Mouse (Mus musculus) olfactory bulb, adult 2 months (tissue): ENCODE data around the gene Auts2. TPM values are rescaled to one million over a fixed set of nuclear protein-coding genes. Genes with fewer than 3 reads are reported as not detected.

Source experiments
- H3K27ac ChIP-seq: fragments of 200-500 bp; 2 replicates; pipeline ENCODE4 v1.5.1; 2012; ENCODE audit warnings: low read depth, low read length; ENCODE audit not compliant: insufficient read depth
- H3K4me1 ChIP-seq: fragments of 200-500 bp; 2 replicates; pipeline ENCODE4 v1.6.1; 2012; ENCODE audit warnings: low read length; ENCODE audit not compliant: control insufficient read depth, insufficient read depth
- H3K4me3 ChIP-seq: fragments of 200-500 bp; 2 replicates; pipeline ENCODE4 v1.5.1; 2012; ENCODE audit warnings: mild to moderate bottlenecking, low read depth, low read length, moderate library complexity; ENCODE audit not compliant: insufficient read depth
- CTCF ChIP-seq: fragments of 200-500 bp; IDR thresholded peaks from 2 replicates; pipeline ENCODE4 v1.5.1; 2012; ENCODE audit warnings: low read depth, mild to moderate bottlenecking, low read length, moderate library complexity; ENCODE audit not compliant: insufficient read depth
- POLR2A ChIP-seq: fragments of 200-500 bp; IDR thresholded peaks from 2 replicates; pipeline ENCODE4 v1.6.1; 2012; ENCODE audit warnings: mild to moderate bottlenecking, low read depth, low read length, moderate library complexity; ENCODE audit not compliant: insufficient read depth
- WGBS: fragments of 180-500 bp; shearing (Covaris S2); methylation state at CpG from one replicate; pipeline ENCODE4 v1.1.7; 2018; 5-methylcytosine and 5-hydroxymethylcytosine counted together
- polyA plus RNA-seq: library from polyadenylated mRNA; stranded (reverse); fragments of >200 nt; gene quantifications from 2 replicates; pipeline ENCODE4 v1.2.4, GENCODE M21; 2012; ENCODE audit warnings: low replicate concordance; ENCODE audit not compliant: missing spikeins, insufficient read depth, insufficient read length

Auts2 gene
- polyA plus RNA-seq, 1 experiment = not detected

DNA sequence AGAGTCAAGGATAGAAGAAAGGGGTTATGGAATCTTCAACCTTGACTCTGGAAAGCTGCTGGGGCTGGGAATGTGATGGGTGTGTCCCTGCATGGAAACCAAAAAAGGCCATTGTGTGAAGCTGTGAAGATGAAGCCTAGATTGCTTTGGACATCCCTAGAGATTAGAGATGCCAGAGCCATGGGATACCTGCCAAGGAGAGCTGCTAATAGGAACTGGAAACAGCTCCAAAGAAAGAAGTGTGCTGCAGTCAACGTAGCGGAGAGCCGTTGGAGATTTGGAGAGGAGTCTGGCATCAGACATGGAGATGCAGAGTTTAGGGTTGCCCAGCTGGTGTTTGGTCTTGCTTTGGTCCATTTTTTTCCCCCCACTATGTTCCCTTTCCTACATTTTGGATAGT lies 656.5 kb downstream of the Auts2 start:
- Histone ChIP-seq H3K27ac (no peak overlapping the region), H3K4me1 (no peaks in the 10 kb centered on the region), H3K4me3 (no peak overlapping the region)
- TF ChIP-seq CTCF = no peak
- no peak for TF ChIP-seq POLR2A
- 56% methylated on average over 3 of the region's 3 CpGs for WGBS

DNA sequence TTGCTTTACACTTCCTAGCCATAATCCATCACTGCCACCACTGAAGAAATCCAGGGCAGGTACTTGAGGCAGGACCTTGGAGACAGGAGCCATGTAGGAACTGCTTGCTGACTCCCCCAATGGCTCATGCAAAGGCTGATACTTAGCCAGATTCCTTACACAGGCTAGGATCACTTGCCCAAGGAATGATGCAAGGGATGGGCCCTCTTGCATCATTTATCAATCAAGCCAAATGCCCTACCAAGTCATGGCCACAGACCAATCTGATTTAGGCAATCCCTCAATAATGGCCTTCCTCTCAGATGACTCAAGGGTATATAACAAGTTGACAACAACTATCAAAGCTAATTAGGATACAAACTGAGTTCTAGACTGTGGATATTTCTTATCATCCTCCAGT lies 666.6 kb downstream of the Auts2 start:
- no peak for TF ChIP-seq CTCF
- no peak for TF ChIP-seq POLR2A
- Histone ChIP-seq H3K4me1 (peaks cover 4% of the 10 kb centered on the region; the same call in 1 of the 2 replicates), H3K4me3 (no peak overlapping the region), H3K27ac (no peak overlapping the region)

DNA sequence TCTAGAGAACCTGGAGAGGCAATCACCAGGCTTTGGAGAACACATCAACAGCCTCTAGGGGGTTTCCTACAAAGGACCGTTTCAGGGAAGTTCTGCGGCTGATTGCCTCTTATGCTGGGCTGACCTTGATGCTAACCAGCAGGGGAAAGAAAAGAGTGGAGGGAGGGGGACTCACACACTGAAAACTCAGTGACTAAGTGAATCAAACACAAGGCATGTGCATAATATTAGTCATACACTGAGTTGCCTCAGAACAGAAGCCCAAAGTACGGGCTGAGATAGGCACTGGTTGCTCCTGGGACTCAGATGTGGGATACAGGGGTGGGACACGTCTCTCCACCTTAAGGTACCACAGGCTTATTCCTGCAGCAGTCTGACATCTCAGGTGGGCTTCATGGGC lies 667.2 kb downstream of the Auts2 start:
- WGBS = 85% methylated on average over 4 of the region's 4 CpGs
- Histone ChIP-seq H3K27ac (no peak overlapping the region), H3K4me3 (no peak overlapping the region), H3K4me1 (peaks cover 4% of the 10 kb centered on the region; the same call in 1 of the 2 replicates)
- no peak for TF ChIP-seq CTCF
- TF ChIP-seq POLR2A = no peak

DNA sequence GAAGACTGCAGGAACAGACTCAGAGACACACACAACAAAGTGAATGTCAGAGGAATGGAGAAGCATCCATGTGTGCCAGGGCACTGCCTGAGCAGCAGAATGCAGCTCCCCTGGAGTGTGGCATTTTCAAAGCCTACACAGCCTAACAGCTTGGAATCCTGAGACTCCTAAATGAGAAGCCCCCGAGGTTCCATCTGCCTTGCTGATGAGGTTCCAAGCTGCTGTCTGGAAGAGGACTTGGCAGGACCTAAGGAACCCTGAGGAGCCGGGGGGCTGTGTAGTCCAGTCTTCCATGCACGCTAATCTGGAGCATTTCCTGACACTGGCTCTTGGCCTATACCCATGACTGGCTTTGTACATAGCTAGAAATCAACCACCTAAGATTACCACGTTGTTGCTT lies 670.0 kb downstream of the Auts2 start:
- no peak overlapping the region for H3K4me3 ChIP-seq
- no peak overlapping the region for H3K27ac ChIP-seq
- H3K4me1 ChIP-seq = peaks cover 10% of the 10 kb centered on the region
- TF ChIP-seq POLR2A = no peak
- no peak for TF ChIP-seq CTCF
- 69% methylated on average over 4 of the region's 4 CpGs for WGBS

DNA sequence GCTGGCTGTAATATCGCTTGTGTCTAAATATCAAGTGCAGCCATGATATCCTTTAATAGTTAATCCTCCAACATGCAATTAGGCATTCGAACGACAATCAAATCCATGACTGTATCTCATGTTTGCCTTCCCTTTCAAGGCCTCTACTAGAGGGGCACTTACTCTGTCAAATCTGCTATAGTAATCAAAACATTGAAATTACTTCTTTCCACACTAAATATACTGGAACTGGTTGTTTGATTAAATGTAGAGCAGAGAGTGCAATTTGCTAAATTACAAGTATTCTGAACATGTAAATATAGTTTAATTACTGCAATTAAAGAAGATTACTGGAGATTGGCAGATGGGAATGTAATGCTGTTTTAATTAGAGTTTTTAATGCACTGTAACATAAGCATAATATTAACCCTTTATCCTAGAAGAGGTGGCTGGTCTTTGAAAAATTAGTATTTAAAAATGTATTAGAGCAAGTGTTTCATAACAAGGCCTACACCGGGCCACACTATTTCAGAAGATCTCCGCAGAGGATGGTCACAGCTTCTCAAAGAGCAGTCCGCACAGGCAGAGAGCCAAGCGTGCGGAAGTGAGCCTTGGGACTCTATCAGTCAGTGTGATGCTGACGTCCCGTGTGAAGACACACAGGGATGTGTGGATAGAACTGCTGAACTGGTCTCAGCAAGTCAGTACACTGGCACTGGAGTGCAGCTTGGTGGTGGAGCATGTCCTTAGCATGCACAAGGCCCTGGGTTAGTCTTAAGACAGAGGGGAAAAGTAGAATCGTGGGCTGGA lies 673.2 kb downstream of the Auts2 start:
- WGBS = 54% methylated on average over 11 of the region's 11 CpGs
- Histone ChIP-seq H3K4me3 (no peak overlapping the region), H3K4me1 (peaks cover 10% of the 10 kb centered on the region), H3K27ac (no peak overlapping the region)
- TF ChIP-seq POLR2A = no peak
- TF ChIP-seq CTCF = no peak

DNA sequence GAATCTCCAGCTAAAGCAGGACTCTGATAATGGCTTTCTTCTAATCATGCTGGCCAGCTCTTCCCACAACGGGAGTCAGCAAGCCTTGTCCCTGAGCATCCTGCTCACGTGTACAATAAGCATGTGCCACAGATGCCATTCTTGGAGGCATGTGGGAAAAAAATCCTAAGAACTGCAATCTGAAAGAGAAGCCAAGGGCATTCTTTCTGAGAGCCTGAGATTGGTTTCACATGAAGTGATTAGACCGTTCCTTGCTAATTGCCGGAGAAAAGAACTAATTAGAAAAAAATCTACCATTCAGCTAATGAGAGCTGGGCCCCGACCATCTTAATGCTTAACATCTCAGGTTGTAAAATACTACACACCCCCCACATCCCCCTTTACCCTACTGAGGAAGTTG lies 677.9 kb downstream of the Auts2 start:
- no peak overlapping the region for H3K27ac ChIP-seq
- WGBS = 73% methylated on average over 5 of the region's 5 CpGs

DNA sequence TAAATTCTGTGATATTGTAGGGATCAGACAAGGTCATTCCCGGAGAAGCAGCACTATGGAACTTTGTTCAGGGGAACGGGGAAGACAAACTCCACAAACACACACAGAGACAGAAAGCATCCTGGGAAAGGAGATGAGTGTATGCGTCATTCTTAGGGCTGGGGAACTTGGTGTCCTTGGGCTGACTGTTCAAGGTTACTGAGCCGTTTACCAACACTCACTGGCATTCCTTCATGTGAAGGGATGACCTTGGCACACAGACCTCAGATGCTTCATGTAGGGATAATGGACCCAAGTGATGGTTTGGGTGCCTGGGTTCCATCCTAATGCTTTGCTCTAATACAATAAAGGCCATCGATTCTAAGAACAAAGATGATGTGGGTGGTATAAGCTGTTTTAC lies 685.2 kb downstream of the Auts2 start:
- H3K27ac ChIP-seq = no peak overlapping the region
- TF ChIP-seq CTCF (no peak), POLR2A (no peak)
- no peak overlapping the region for H3K4me3 ChIP-seq
- peaks cover 4% of the 10 kb centered on the region for H3K4me1 ChIP-seq
- WGBS = 88% methylated on average over 5 of the region's 5 CpGs

More for the DNA sequence above, 677.9 kb downstream of the Auts2 start:
- H3K4me1 ChIP-seq = peaks cover 6% of the 10 kb centered on the region
- H3K4me3 ChIP-seq = no peak overlapping the region
- no peak for TF ChIP-seq CTCF
- TF ChIP-seq POLR2A = no peak

DNA sequence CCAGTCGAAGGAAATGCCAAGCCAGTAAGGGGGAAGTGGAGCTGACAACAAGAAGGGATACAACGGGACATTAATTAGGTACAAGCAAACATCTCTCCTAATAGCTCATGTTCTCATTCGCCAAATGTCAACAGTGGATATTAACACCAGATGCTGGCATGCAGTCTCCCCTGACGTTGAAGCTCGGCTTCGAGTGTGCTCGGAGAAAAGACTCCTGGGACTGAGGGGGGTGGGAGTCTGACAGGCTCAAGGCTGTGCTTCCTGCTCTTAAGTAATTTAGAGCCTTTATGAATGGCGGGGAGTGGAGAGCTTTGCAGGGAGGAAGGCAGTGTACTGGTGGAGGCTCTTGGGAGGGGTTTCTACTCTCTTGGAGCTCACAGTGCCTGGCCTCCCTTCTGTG lies 687.8 kb downstream of the Auts2 start:
- Histone ChIP-seq H3K27ac (no peak overlapping the region), H3K4me3 (no peak overlapping the region), H3K4me1 (peaks cover 12% of the 10 kb centered on the region)
- WGBS = 23% methylated on average over 8 of the region's 8 CpGs
- TF ChIP-seq POLR2A = no peak
- no peak for TF ChIP-seq CTCF

DNA sequence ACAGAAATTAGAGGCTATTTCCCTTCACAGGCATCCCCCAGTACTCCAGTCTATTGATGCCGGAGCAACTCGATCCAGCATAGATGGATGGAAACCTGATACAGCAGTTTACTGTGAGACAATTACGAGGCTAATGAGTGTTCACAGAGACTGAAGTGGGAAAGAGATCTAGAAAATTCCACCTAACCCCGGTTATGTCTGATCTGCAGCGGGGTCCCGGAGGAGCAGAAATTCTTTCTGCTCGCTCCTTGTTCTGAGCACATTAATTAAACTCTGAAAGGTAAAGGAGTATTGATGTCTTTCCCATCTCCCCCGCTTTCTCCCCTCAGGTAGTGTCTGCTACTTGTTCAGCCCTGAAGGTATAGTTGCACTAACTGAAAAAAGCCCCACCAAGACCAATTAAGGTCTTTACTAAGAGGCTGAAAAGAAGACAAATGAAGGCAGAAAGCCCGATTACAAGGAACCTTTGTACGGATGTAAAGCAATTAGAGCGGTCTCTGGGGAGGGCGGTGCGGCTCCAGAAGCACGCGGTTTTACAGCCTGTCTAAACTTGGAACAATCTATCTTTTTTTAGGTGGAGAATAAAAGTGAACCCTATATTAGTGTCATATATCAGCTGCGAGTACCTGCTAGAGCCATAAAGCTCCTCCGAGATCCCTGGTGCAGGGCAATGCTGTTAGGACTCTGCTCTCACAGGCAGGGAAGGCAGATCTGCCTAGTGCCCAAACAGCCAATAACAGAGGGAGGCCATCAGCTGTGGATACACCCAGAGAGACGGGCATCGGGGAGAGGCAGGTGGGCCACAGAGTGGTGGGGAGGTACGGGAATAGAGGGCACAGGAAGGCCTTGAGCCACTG lies 691.3 kb downstream of the Auts2 start:
- Histone ChIP-seq H3K4me1 (peaks cover 12% of the 10 kb centered on the region), H3K27ac (no peak overlapping the region), H3K4me3 (no peak overlapping the region)
- 44% methylated on average over 20 of the region's 20 CpGs for WGBS
- TF ChIP-seq CTCF (no peak), POLR2A (no peak)

DNA sequence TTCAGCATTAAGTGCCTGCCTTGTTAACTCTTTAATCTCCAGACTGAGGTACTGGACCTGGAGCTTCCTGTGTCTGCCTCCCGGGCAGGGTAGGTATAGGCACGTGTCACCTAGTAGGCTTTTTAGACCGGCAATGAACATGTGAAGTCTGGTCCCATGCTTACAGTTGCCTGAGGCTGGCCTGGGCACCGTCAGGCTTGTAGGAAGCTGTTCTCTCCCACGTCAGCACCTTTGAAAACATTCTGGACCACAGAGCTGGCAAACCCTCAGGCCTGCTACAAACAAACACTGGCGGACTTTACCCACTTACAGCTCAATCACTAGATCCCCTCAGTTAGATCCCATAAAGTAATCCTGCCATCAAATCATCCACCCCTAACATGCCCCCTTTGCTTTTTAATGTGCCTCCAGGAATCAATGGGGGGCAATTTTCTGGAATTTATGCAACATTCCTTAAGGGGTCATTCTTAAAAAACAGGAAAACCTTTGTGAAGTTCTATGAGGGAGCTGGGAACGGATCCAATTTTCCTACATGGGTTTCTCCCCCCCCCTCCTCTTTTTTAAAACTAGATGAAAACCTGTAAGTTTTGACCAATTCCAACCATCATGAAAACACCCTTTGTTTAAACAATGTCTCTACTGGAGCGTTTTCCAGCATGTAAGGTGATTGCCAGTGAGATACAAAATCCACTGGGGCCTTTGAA lies 692.4 kb downstream of the Auts2 start:
- Histone ChIP-seq H3K4me3 (no peak overlapping the region), H3K4me1 (peaks cover 12% of the 10 kb centered on the region), H3K27ac (no peak overlapping the region)
- 74% methylated on average over 8 of the region's 8 CpGs for WGBS
- TF ChIP-seq CTCF (no peak), POLR2A (no peak)
